Mouse (Mus musculus): ENCODE data around the gene Cldn20.

- no peak for TF ChIP-seq CTCF (IDR thresholded peaks at IDR 0.05; ENCODE audit: low read depth)
- no peak for TF ChIP-seq EP300 (IDR thresholded peaks at IDR 0.05; ENCODE audit: low read depth)
These were observed 33.8 kb upstream of the Cldn20 start for GRCm38 (mm10) chr17:3498580-3498979.
